Mouse (Mus musculus) ovary, adult 18-20 months (tissue): ENCODE data around the gene Lypd9.
"Not testable (repeated sequence)": the region's sequence is repeated elsewhere in the genome, so short reads cannot be mapped to it uniquely, and the experiment has no call there.

Experiments used
- DNase-seq: peaks from one replicate; pipeline ENCODE4 v3.0.0; 2022; ENCODE audit warnings: low spot score, mixed read lengths

Gene Lypd9

GRCm38 (mm10) chr11:58452759-58453158, at the start of gene Lypd9:
Gene Lypd9, minus strand, starts transcription at chr11:58452923.
- no peak for DNase-seq

DNA sequence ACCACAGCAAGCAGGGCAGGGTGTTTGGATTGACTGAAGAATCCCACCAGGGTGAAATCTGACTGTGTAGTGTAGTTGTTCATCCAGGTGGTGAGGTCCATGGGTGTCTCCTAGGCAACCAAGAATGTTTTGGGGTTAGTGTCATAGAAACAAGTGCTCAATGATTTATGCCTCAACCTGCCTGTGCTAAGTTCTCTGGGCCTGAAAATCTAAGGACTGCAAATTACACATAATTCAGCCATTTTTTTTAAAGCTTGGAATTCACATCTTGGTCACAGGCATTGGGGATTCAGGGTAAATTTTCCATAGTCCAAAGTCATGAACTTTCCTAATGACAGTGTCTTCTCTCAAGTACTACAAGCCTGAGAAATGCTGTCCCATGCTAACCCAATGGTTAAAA, 49.7 kb upstream of the Lypd9 start, which contains the start of gene Olfr331:
Gene Olfr331 (minus strand): TSS at position 101 of the 400 bp plus-strand sequence.
- not testable (repeated sequence) for DNase-seq

GRCm38 (mm10) chr11:58499290-58499689, 46.6 kb upstream of the Lypd9 start:
- no peak for DNase-seq

DNA sequence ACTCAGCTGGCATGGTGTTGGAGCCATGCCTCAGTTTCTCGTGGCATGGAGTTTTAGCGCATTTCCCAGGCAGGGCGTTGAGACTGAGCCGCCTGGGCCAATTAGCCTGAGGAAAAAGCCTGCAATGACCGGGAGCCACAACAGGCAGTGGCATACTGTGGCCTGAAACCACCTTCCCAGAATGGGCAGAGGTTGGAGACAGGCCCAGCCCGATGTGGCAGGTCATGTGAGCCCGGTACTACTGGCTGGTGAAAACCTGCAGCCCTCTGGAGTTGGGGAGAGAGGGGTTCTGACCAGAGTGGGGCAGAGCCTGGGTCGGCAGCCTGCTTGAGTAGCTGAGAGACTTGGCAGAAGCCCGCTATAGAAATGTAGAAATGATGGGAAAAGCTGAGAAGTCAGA, 46.0 kb upstream of the Lypd9 start:
- DNase-seq: no peak

- no peak for DNase-seq
These were observed 39.7 kb upstream of the Lypd9 start, which contains the start of gene Olfr332 for GRCm38 (mm10) chr11:58492455-58492854. Gene Olfr332, minus strand, starts transcription at chr11:58492555.

DNA sequence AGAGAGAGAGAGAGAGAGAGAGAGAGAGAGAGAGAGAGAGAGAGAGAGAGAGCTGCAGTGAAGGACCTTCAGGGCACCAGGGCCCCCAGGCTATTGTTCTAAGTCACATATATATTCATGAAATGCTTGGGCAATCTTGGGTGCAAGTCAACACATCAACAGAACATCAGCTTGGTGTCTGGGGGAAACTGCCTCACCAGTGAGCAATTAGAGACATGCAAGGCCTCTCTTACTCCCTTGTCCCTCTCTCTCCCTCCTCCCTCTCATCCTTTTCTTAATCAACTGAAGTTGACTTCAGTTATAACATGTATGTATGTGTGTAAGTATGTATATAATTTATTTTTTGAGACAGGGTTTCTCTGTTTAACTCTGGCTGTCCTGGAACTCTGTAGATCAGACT, 9.4 kb upstream of the Lypd9 start, which contains the start of gene Olfr30:
Gene Olfr30 (minus strand): TSS at position 101 of the 400 bp plus-strand sequence.
- DNase-seq: no peak

- DNase-seq: no peak
These were observed 869 bp upstream of the Lypd9 start for GRCm38 (mm10) chr11:58453592-58453991.

- DNase-seq: no peak
These were observed 14.9 kb downstream of the Lypd9 start for GRCm38 (mm10) chr11:58437866-58438265.

GRCm38 (mm10) chr11:58432259-58432658, 20.5 kb downstream of the Lypd9 start, which contains the start of gene Gm12253:
Gene Gm12253, plus strand, starts transcription at chr11:58432559.
- no peak for DNase-seq

DNA sequence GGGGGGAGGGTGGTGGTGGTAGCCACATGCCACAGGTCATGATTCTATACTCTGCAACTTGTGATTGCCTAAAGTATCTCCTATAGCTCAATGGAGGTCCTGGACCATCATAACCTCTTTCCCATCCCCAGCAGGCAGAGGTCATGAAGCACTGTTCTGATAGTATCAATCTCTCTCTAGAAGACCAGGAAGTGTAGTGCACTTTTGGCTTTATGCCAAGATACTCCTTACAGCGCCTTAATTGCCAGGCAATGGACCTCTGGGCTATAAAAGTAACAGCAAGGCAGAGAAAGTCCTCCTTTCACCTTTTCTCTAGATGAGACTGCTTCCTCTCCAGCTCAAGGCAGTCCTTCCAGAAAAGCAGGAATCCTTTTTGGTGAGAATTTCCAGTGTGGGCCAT, 31.9 kb downstream of the Lypd9 start, which contains the start of gene 1810065E05Rik:
Gene 1810065E05Rik (plus strand): TSS at position 297 of the 400 bp plus-strand sequence.
- DNase-seq: no peak

DNA sequence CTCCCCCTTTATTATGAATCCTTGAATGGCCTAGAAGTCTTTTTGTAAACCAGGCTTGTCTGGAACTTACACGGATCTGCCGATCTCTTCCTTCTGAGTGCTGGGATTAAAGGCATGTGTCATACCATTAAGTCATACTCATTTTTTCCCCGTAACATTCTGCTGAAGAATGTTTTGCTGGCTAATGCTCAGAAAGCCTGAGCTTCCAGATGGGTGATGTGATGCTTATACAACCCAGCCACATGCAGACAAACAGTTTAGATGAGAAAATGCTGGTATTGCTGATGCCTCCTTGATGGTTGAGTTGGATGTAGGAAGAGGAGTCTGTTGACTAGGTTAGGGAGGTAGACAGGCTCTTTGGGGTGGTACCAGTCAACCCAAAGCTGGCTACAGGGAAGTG, 34.4 kb downstream of the Lypd9 start:
- DNase-seq: no peak

DNA sequence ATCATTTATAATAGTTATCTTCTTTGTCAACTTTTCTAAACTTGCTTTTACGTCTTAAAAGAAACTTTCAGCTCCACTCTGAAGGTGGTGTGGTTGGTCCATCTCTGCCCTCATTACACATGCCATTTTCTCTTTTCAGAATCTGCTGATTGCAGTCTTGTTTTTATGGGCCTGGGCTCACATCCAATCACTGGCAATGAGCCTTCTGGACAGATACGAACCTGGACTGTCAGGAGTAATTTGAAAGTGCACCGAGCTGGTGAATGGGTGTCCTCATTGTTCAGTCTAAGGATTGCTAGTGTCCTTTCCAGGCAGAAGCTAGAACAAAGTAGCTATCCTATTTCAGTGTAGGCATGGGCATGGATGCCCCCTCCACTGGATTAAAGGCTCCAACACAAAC, 44.7 kb downstream of the Lypd9 start:
- DNase-seq: no peak

GRCm38 (mm10) chr11:58400655-58401054, 52.1 kb downstream of the Lypd9 start:
- DNase-seq: no peak

DNA sequence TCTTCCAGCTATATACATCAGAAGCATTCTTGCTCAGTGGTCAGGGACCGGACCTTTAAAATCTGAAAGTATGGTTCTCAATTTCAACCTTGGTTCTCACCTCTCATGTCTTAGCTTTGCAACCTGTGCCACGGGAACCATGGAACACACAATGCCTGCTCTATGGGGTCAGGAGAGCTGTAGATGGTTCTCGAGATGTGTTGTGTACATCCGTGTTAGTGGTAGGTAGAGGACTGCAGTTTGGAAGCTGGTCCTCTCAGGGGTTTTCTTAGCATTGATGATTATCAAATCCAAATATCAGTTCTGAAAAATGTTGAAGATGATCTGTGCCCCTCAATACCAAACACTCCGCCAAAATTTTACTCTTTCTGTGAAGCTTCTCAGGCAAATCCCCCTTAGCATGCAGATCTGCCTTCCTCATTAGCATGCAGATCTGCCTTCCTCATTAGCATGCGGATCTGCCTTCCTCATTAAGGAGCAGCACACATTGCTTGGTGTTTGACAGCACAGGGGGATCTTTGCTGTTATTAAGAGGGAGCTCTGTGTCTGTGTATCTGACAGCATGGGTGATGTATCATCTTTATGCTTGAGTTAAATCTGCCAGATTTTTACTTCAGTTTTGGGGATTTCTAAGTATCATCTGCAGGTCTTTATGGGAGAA, 52.6 kb downstream of the Lypd9 start:
- DNase-seq: no peak
